Mouse (Mus musculus): ENCODE data around the gene Rassf9. TPM values are rescaled to one million over a fixed set of nuclear protein-coding genes. Genes with fewer than 3 reads are reported as not detected.

Gene Rassf9
- total and polyA plus RNA-seq, 3 experiments = not detected

- TF ChIP-seq HCFC1 (IDR thresholded peaks at IDR 0.05; ENCODE audit: low read depth, low read length) (no peak), MAFK (IDR thresholded peaks at IDR 0.05; ENCODE audit: insufficient replicate concordance, low read length) (no peak), TCF12 (IDR thresholded peaks at IDR 0.05; ENCODE audit: low read depth, low read length) (no peak)
- in situ Hi-C loops (cut with MboI; ENCODE audit: low pct_ligation_motif_present, low pct_unique_long_range_greater_than_20kb, low sequenced_read_pairs) (no loop called here), dilution Hi-C loops (cut with MboI; ENCODE audit: extremely low pct_ligation_motif_present, extremely low pct_unique_long_range_greater_than_20kb, low sequenced_read_pairs) (no loop called here)
- no peaks in the 10 kb centered on the region for H3K4me1 ChIP-seq (ENCODE audit: control insufficient read depth in 1 of 2, insufficient read depth in 2 of 2)
- no peaks in the 10 kb centered on the region for H3K79me2 ChIP-seq (replicated peaks; ENCODE audit: control insufficient read depth, extremely low read depth, insufficient read depth, poor library complexity, severe bottlenecking)
- no peak for DNase-seq (ENCODE audit: extremely low read depth)
- no peak overlapping the region for H3K9ac ChIP-seq (ENCODE audit: insufficient read depth, low read depth)
- H3K4me3 ChIP-seq (replicated peaks in 1 of 3; ENCODE audit: low read depth in 2 of 3, low read length in 2 of 3, poor library complexity in 1 of 3) = no peak overlapping the region
- H3K4me2 ChIP-seq (ENCODE audit: insufficient read depth, low read depth, poor library complexity, severe bottlenecking) = no peak overlapping the region
- peaks cover 23% of the 10 kb centered on the region for H3K9me3 ChIP-seq (replicated peaks; ENCODE audit: low read length)
- no peaks in the 10 kb centered on the region for H3K36me3 ChIP-seq (replicated peaks in 1 of 2; ENCODE audit: control insufficient read depth in 1 of 2, insufficient read depth in 1 of 2, low read length in 1 of 2)
- H3K27ac ChIP-seq (ENCODE audit: insufficient read depth, low read depth) = no peak overlapping the region
- no peaks in the 10 kb centered on the region for H3K27me3 ChIP-seq (replicated peaks)
Observed at GRCm38 (mm10) chr10:102594306-102594705, 82.3 kb downstream of the Rassf9 start.

Other genes starting within 250 kb of the Rassf9 start
- 0.13 and 0.21 TPM in 2 replicates for gene Nts, start 21.7 kb upstream of the Rassf9 start, total RNA-seq (2012; rRNA removed)
- not detected in 2 replicates for gene Nts, start 21.7 kb upstream of the Rassf9 start, total RNA-seq (2014; rRNA removed)
- gene Nts, start 21.7 kb upstream of the Rassf9 start, polyA plus RNA-seq (2012; ENCODE audit: insufficient read length, low read depth) = not detected in 2 replicates

All from CH12.LX (cell line).